Comparison of ENCODE assay signal across 10 mouse cellular contexts in the genomic region with DNA sequence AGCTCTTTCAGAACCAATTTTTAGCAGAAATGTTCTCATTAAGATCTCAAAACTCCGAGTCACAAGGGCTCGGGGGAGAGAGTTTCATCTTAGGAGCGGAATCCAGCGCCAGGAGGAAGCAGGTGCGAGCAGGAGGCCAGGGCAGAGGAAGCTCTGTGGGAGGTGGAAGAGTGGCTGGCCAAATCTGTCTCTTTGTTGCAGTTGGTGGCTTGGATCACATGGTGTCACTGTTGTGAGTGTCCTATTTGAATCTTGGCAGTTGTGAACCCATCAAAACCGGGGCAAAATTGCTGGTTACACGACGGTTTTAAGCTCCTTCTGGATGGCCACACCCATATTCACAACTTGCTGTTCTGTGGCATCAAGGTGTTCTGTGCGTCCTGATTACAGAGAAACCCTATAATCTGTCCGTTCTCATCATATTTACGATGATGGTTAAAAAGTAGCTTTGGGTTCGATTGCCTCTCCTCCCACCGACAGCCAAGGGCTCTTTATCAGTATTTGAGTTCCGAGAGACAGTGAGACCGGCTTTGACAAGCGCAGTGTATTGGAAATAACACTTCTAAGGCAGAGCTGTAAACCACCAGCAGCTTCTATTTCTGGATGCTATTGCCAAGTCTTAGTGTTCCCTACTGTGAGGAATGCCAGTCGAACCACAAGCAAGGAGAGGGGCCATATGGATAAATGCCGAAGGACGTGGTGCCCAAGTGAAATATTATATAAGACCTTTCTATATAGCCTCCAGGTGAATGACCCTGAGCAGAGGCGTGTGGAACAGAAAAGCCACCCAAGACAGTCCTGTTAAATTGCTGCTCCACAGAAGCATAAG. TPM values are rescaled to one million over a fixed set of nuclear protein-coding genes. Genes with fewer than 3 reads are reported as not detected.
DNase-seq lines count a peak whose midpoint lies in the region; ATAC-seq lines count a peak whose summit lies in the region.
"Had no signal": no experiment of that assay in that cellular context is flagged by ENCODE, and none has a peak within 500 bp of the region (broad histone marks: within the 10 kb centered on the region; RNA-seq: fewer than 3 reads in every experiment).

No protein-coding gene starts in this region.

- DNase-seq in hindbrain, embryonic 14.5 days (ENCODE audit: low spot score) = peak; percentile 46
- DNase-seq in hindbrain, embryonic 11.5 days (ENCODE audit: low spot score) = no peak
- peak; percentile 87 for DNase-seq in 416B (ENCODE audit: low read depth)
- peak; percentile 5 for DNase-seq in T-cell, adult 2 months (ENCODE audit: low spot score)
- DNase-seq in neural tube, embryonic 10.5 days (ENCODE audit: extremely low spot score, low spot score) = no peak
- DNase-seq in embryo, embryonic 11 days = no peak

- H3K36me3 ChIP-seq in hindbrain, embryonic 14.5 days (replicated peaks; ENCODE audit: control insufficient read depth, insufficient read depth) = no peaks in the 10 kb centered on the region
- no peaks in the 10 kb centered on the region for H3K36me3 ChIP-seq in hindbrain, embryonic 11.5 days (ENCODE audit: control insufficient read depth, insufficient read depth, low read length)
- H3K36me3 ChIP-seq in heart, embryonic 14.5 days (ENCODE audit: control insufficient read depth, insufficient read depth, low read length) = no peaks in the 10 kb centered on the region
- H3K36me3 ChIP-seq: hindbrain, embryonic 15.5 days had no signal

- H3K4me1 ChIP-seq in hindbrain, embryonic 14.5 days (replicated peaks; ENCODE audit: control insufficient read depth, insufficient read depth, low read length) = no peaks in the 10 kb centered on the region
- H3K4me1 ChIP-seq in hindbrain, embryonic 11.5 days (replicated peaks; ENCODE audit: control insufficient read depth, insufficient read depth, low read length) = no peaks in the 10 kb centered on the region
- peaks cover 0 to 8% of the 10 kb centered on the region in 2 experiments; a peak in 1 of 4 replicates for H3K4me1 ChIP-seq in heart, embryonic 14.5 days (ENCODE audit: control insufficient read depth in 2 of 2, insufficient read depth in 2 of 2, low read length in 2 of 2)

- 67% methylated on average over 20 of the region's 20 CpGs for WGBS in hindbrain, embryonic 14.5 days
- 69% methylated on average over 20 of the region's 20 CpGs for WGBS in hindbrain, embryonic 11.5 days
- WGBS in heart, embryonic 14.5 days = 33% methylated on average over 20 of the region's 20 CpGs

- no peak overlapping the region for H3K27ac ChIP-seq in hindbrain, embryonic 14.5 days
- H3K27ac ChIP-seq in hindbrain, embryonic 11.5 days (ENCODE audit: low read depth, low read length) = no peak overlapping the region
- H3K27ac ChIP-seq in heart, embryonic 14.5 days (replicated peaks in 1 of 2; ENCODE audit: control insufficient read depth in 1 of 2, insufficient read depth in 1 of 2, low read depth in 2 of 2, low read length in 2 of 2) = no peak overlapping the region
- H3K27ac ChIP-seq: hindbrain, embryonic 15.5 days had no signal

- H3K9ac ChIP-seq in hindbrain, embryonic 14.5 days = no peak overlapping the region
- no peak overlapping the region for H3K9ac ChIP-seq in hindbrain, embryonic 11.5 days (ENCODE audit: low read depth, low read length)
- no peak overlapping the region for H3K9ac ChIP-seq in heart, embryonic 14.5 days (ENCODE audit: low read length)
- H3K9ac ChIP-seq: hindbrain, embryonic 15.5 days had no signal

- no peaks in the 10 kb centered on the region for H3K27me3 ChIP-seq in hindbrain, embryonic 14.5 days (ENCODE audit: control insufficient read depth, insufficient read depth, low read length)
- H3K27me3 ChIP-seq in hindbrain, embryonic 11.5 days (ENCODE audit: control insufficient read depth, insufficient read depth, low read length) = no peaks in the 10 kb centered on the region
- H3K27me3 ChIP-seq in heart, embryonic 14.5 days (ENCODE audit: control insufficient read depth, insufficient read depth, low read length) = no peaks in the 10 kb centered on the region
- H3K27me3 ChIP-seq: hindbrain, embryonic 15.5 days had no signal

- no peak overlapping the region for H3K4me2 ChIP-seq in hindbrain, embryonic 14.5 days (replicated peaks)
- no peak overlapping the region for H3K4me2 ChIP-seq in hindbrain, embryonic 11.5 days (replicated peaks; ENCODE audit: low read depth, low read length)
- H3K4me2 ChIP-seq in heart, embryonic 14.5 days (ENCODE audit: low read length) = peak overlapping the region; percentile 41
- H3K4me2 ChIP-seq: hindbrain, embryonic 15.5 days had no signal

- no peaks in the 10 kb centered on the region for H3K9me3 ChIP-seq in hindbrain, embryonic 14.5 days (ENCODE audit: control insufficient read depth, low read length)
- no peaks in the 10 kb centered on the region for H3K9me3 ChIP-seq in hindbrain, embryonic 11.5 days (ENCODE audit: control insufficient read depth, low read length)
- H3K9me3 ChIP-seq in heart, embryonic 14.5 days (ENCODE audit: control insufficient read depth, low read length) = no peaks in the 10 kb centered on the region
- H3K9me3 ChIP-seq: hindbrain, embryonic 15.5 days had no signal

- ATAC-seq in hindbrain, embryonic 14.5 days (ENCODE audit: low FRiP score) = no peak
- ATAC-seq in hindbrain, embryonic 11.5 days (ENCODE audit: low FRiP score) = no peak
- ATAC-seq in heart, embryonic 14.5 days (ENCODE audit: insufficient number of reproducible peaks, insufficient read depth, low FRiP score, low read depth) = no peak
- ATAC-seq in megakaryocyte progenitor cell, adult 5-6 weeks (replicated peaks; ENCODE audit: poor library complexity) = peak; percentile 89

- no peak overlapping the region for H3K4me3 ChIP-seq in hindbrain, embryonic 14.5 days (replicated peaks; ENCODE audit: low read length)
- no peak overlapping the region for H3K4me3 ChIP-seq in hindbrain, embryonic 11.5 days (ENCODE audit: low read depth, low read length)
- no peak overlapping the region for H3K4me3 ChIP-seq in heart, embryonic 14.5 days (ENCODE audit: control insufficient read depth in 1 of 2, insufficient read depth in 1 of 2, low read depth in 1 of 2, low read length in 2 of 2)
- H3K4me3 ChIP-seq: hindbrain, embryonic 15.5 days; myocyte had no signal

RNA-seq across cellular contexts. Expression of gene Max, which starts 47.4 kb away (rescaled TPM):
- 47.6 and 52.9 TPM in 2 replicates for polyA plus RNA-seq in hindbrain, embryonic 14.5 days (2014; fragmentation: Nextera tagmentation; extraction: Ambion mirVana)
- polyA plus RNA-seq in hindbrain, embryonic 11.5 days (2014; fragmentation: Nextera tagmentation; extraction: Ambion mirVana) = 36.9 and 48.4 TPM in 2 replicates
- 10.9 and 21.7 TPM in 2 replicates for polyA plus RNA-seq in heart, embryonic 14.5 days (2014; fragmentation: Nextera tagmentation; extraction: Ambion mirVana)
- total RNA-seq in megakaryocyte progenitor cell, adult 5-6 weeks (2015) = 114 and 116 TPM in 2 replicates
- total RNA-seq in megakaryocyte progenitor cell, adult 5-6 weeks (2017) = 100 and 122 TPM in 2 replicates

Comparison
In these comparisons a context has a peak if more than half of its experiments do, and no peak if none do; other contexts are left out.
1. DNase-seq: peak in hindbrain, embryonic 14.5 days (single experiment), 416B (single experiment) and T-cell, adult 2 months (single experiment); none in hindbrain, embryonic 11.5 days (single experiment), neural tube, embryonic 10.5 days (single experiment) and embryo, embryonic 11 days (single experiment).